Mouse (Mus musculus) liver, embryonic 14.5 days (tissue): Measurements from ENCODE around the gene Vti1b.

ENCODE experiments used
- CTCF ChIP-seq: IDR thresholded peaks from 2 replicates; pipeline ENCODE4 v1.5.1; 2016; ENCODE audit warnings: antibody characterized with exemption, low read depth, control low read depth
- EP300 ChIP-seq: IDR thresholded peaks from 2 replicates; pipeline ENCODE4 v1.6.1; 2016; ENCODE audit warnings: antibody characterized with exemption, low read depth

DNA sequence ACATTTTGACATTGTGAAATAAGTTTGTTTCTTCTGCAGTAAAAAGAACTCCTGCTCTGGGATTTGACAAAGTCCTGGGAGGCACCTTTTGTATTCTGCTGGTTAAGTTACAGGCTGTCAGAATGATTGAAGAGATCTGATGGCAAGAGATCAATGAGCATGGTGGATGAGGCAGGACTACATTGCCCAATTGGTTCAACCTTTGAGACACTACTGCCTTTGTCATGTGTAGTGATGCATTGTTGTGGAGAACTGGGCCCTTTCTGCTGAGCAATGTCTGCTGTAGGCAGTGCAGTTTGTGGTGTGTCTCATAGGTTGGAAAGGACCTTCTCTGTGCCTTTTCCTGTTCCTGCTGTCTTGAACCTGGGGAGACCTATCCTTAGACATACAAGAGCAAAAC, 31.1 kb downstream of the Vti1b start:
- no peak for TF ChIP-seq CTCF
- TF ChIP-seq EP300: no peak
